Mouse (Mus musculus) G1E (cell line): Measurements from ENCODE around the gene Gm9913.

Source experiments
- CTCF ChIP-seq: IDR thresholded peaks from 2 replicates; pipeline ENCODE4 v1.5.1; 2012; ENCODE audit warnings: low read depth, low read length, inconsistent platforms, mixed read lengths
- GATA1 ChIP-seq: IDR thresholded peaks from 2 replicates; pipeline ENCODE4 v1.6.1; 2012; ENCODE audit warnings: borderline replicate concordance, low read length, inconsistent platforms, mixed read lengths
- GATA2 ChIP-seq: IDR thresholded peaks from 2 replicates; pipeline ENCODE4 v1.6.1; 2012; ENCODE audit warnings: low read depth, low read length, inconsistent platforms, borderline replicate concordance
- POLR2AphosphoS5 ChIP-seq: IDR thresholded peaks from 2 replicates; pipeline ENCODE4 v1.6.1; 2012; ENCODE audit warnings: low read depth, low read length, inconsistent platforms; ENCODE audit not compliant: insufficient replicate concordance
- TAL1 ChIP-seq: conservative IDR thresholded peaks from 2 replicates; pipeline ENCODE4 v1.6.1; 2012; ENCODE audit warnings: low read depth, low read length, inconsistent platforms, mixed read lengths

GRCm38 (mm10) chr2:125544986-125545385 lies 40.1 kb downstream of the Gm9913 start:
- TF ChIP-seq TAL1 (no peak), GATA1 (no peak), CTCF (no peak), GATA2 (no peak), POLR2AphosphoS5 (no peak)
